Mouse (Mus musculus) liver, adult 2 months (tissue): ENCODE results near the gene Saxo1. TPM values are rescaled to one million over a fixed set of nuclear protein-coding genes. Genes with fewer than 3 reads are reported as not detected.

Source experiments
- DNase-seq: peaks from one replicate; pipeline ENCODE4 v3.0.0-alpha.2; 2011; ENCODE audit warnings: low read depth, low spot score; ENCODE audit errors: extremely low read depth
- H3K27ac ChIP-seq: fragments of 200-500 bp; replicated peaks from 2 replicates; pipeline ENCODE4 v1.5.1; 2012; ENCODE audit warnings: low read depth, mild to moderate bottlenecking, control low read depth, inconsistent platforms, low read length; ENCODE audit not compliant: insufficient read depth
- H3K27me3 ChIP-seq: fragments of 200-500 bp; 2 replicates; pipeline ENCODE4 v1.6.1; 2012; ENCODE audit warnings: mild to moderate bottlenecking, moderate library complexity, low read length, inconsistent platforms; ENCODE audit not compliant: control insufficient read depth, insufficient read depth
- H3K36me3 ChIP-seq: fragments of 200-500 bp; 2 replicates; pipeline ENCODE4 v1.6.1; 2012; ENCODE audit warnings: low read length, inconsistent platforms; ENCODE audit not compliant: control insufficient read depth, insufficient read depth
- H3K4me1 ChIP-seq: fragments of 200-500 bp; 2 replicates; pipeline ENCODE4 v1.6.1; 2011; ENCODE audit warnings: low read length; ENCODE audit not compliant: control insufficient read depth, insufficient read depth
- H3K4me3 ChIP-seq: fragments of 200-500 bp; 2 replicates; pipeline ENCODE4 v1.5.1; 2011; ENCODE audit warnings: low read depth, mild to moderate bottlenecking, control low read depth, low read length, moderate library complexity; ENCODE audit not compliant: insufficient read depth
- H3K79me2 ChIP-seq: fragments of 200-500 bp; 2 replicates; pipeline ENCODE4 v1.6.1; 2012; ENCODE audit warnings: inconsistent platforms, mild to moderate bottlenecking, low read length, moderate library complexity; ENCODE audit not compliant: control insufficient read depth, insufficient read depth
- H3K9ac ChIP-seq: fragments of 200-500 bp; 2 replicates; pipeline ENCODE4 v1.6.1; 2012; ENCODE audit warnings: low read depth, mild to moderate bottlenecking, control low read depth, inconsistent platforms, low read length
- CTCF ChIP-seq: fragments of 200-500 bp; IDR thresholded peaks from 2 replicates; pipeline ENCODE4 v1.5.1; 2011; ENCODE audit warnings: low read depth, low read length, control low read depth
- POLR2A ChIP-seq: fragments of 200-500 bp; IDR thresholded peaks from 2 replicates; pipeline ENCODE4 v1.6.1; 2011; ENCODE audit warnings: low read length, control low read depth; ENCODE audit not compliant: insufficient read depth; ENCODE audit errors: extremely low read depth
- WGBS: fragments of 180-500 bp; shearing (Covaris S2); methylation state at CpG from one replicate; pipeline ENCODE4 v1.1.7; 2018; 5-methylcytosine and 5-hydroxymethylcytosine counted together
- polyA plus RNA-seq: library from polyadenylated mRNA; depleted of rRNA; stranded (reverse); fragments of >200 nt; gene quantifications from 2 replicates; pipeline ENCODE4 v1.2.3, GENCODE M21; 2012
- total RNA-seq: library from RNA; depleted of rRNA; stranded (reverse); fragments of >200 nt; gene quantifications from 2 replicates; pipeline ENCODE4 v1.2.3, GENCODE M21; 2014

Gene Saxo1
- total and polyA plus RNA-seq, 2 experiments, result not detected

DNA sequence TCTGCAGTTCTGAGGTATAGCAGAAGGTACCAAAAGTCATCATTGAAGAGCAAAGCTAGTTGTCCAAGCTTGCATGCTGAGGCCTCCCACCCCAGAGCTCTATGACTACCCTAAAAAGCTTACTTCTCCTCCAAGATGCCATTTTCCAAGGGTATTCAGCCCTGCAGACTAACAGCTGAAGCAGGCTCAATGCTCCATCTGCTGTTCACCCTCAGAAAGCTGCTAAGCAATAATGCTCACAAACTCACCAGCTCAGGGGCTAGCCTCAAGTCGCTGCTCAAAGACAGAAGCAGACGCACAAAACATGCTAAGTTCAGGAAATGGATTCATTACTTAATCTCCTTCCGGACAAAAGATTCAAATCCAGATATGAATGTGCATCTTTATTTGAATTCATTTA, 77.2 kb downstream of the Saxo1 start:
- Histone ChIP-seq H3K79me2 (no peaks in the 10 kb centered on the region), H3K9ac (no peak overlapping the region), H3K27ac (no peak overlapping the region), H3K4me3 (no peak overlapping the region), H3K4me1 (no peaks in the 10 kb centered on the region), H3K27me3 (no peaks in the 10 kb centered on the region), H3K36me3 (no peaks in the 10 kb centered on the region)
- TF ChIP-seq CTCF (no peak), POLR2A (no peak)
- WGBS, result 83% methylated on average over 3 of the region's 3 CpGs
- DNase-seq, result no peak

DNA sequence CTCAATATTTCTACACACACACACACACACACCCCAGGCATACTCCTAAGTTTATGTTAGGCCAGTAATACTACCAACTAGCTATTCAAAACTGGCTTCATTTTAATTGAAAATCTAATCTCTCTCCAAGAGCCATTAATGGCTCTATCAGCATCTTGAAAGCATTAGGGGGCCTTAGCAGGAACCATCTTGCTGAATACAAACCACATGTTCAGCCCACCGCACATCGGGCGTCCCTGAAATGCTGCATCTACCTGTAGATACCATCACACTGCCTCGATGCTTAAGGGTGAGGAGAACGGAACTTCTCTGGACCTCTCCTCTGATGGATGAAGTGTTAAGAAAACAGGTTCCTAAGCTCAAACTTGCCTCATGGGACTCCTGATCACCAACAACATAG, 93.3 kb downstream of the Saxo1 start:
- no peak overlapping the region for H3K9ac ChIP-seq
- no peak overlapping the region for H3K4me3 ChIP-seq
- H3K27me3 ChIP-seq, result no peaks in the 10 kb centered on the region
- 97% methylated on average over 5 of the region's 5 CpGs for WGBS
- no peak overlapping the region for H3K27ac ChIP-seq
- no peaks in the 10 kb centered on the region for H3K36me3 ChIP-seq
- TF ChIP-seq CTCF, result no peak
- no peak for TF ChIP-seq POLR2A
- H3K79me2 ChIP-seq, result no peaks in the 10 kb centered on the region
- DNase-seq, result no peak
- no peaks in the 10 kb centered on the region for H3K4me1 ChIP-seq

DNA sequence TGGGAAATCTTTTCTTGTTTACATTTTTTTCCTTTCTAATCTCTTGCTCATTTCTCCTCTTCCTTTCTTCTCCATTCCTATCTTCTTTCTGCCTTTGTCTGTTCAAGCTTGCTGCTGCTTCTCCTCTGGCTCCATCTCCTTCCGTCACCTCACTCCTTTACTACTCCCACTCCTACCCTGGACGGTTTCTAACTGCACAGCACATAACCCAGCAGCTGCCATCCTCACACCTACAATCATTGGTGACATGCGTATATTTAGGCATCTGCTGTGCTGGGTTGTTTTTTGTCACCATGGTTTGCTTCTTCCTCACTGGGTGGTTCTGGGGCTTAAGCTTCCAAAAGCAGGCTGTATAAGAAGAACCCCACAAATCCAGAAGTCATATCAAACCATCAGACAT, 107.7 kb downstream of the Saxo1 start:
- no peak for TF ChIP-seq CTCF
- no peak for TF ChIP-seq POLR2A
- Histone ChIP-seq H3K4me3 (no peak overlapping the region), H3K27ac (no peak overlapping the region), H3K4me1 (no peaks in the 10 kb centered on the region), H3K36me3 (no peaks in the 10 kb centered on the region), H3K9ac (no peak overlapping the region), H3K27me3 (no peaks in the 10 kb centered on the region), H3K79me2 (no peaks in the 10 kb centered on the region)
- no peak for DNase-seq
- 92% methylated on average over 3 of the region's 3 CpGs for WGBS

DNA sequence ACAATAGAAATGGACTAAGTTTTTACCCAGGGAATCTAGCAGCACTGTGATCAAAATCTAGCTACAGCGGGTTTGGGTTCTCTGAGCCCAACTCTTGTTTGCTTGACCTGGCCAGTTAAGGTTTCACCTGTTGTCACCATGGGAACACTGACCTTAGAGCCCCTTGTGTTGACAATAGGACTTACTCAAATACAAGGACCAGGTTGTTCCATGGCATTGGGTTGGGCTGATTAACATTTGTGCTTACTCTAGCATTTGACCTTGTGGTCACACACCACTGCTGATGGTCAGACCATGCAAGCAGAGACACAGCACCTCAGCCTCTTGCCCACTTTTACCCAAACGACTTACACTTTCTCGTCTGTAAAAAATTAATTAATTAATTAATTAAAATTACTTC, 121.8 kb downstream of the Saxo1 start:
- Histone ChIP-seq H3K27ac (no peak overlapping the region), H3K4me1 (peaks cover 11% of the 10 kb centered on the region), H3K36me3 (no peaks in the 10 kb centered on the region), H3K79me2 (no peaks in the 10 kb centered on the region), H3K27me3 (no peaks in the 10 kb centered on the region), H3K4me3 (no peak overlapping the region), H3K9ac (no peak overlapping the region)
- DNase-seq, result peak; percentile 100
- WGBS, result 20% methylated on average over 3 of the region's 3 CpGs
- no peak for TF ChIP-seq POLR2A
- no peak for TF ChIP-seq CTCF

DNA sequence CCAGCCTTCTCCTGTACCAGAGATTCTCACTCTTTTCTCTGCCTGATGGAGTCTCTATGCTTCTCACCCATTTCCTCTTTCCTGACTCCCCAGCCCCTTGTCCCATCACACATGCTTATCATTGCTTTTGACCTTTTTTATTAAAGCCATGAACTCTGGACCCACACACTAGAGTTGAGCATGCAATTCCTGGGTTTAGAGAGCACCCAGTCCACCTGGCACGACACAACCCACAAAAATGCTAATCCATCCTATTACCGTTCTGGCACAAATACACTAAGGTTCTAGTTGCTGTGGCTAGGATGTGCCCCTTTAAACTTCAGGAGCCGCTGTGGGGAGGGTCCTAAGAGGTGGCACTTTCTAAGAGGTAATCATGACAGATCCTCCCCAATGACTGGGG, 122.5 kb downstream of the Saxo1 start:
- no peaks in the 10 kb centered on the region for H3K36me3 ChIP-seq
- TF ChIP-seq CTCF (no peak), POLR2A (no peak)
- H3K27me3 ChIP-seq, result no peaks in the 10 kb centered on the region
- 31% methylated on average over 3 of the region's 3 CpGs for WGBS
- no peak overlapping the region for H3K9ac ChIP-seq
- H3K27ac ChIP-seq, result peak overlapping the region; percentile 89
- no peaks in the 10 kb centered on the region for H3K79me2 ChIP-seq
- peaks cover 11% of the 10 kb centered on the region for H3K4me1 ChIP-seq
- H3K4me3 ChIP-seq, result no peak overlapping the region
- DNase-seq, result peak; percentile 96

DNA sequence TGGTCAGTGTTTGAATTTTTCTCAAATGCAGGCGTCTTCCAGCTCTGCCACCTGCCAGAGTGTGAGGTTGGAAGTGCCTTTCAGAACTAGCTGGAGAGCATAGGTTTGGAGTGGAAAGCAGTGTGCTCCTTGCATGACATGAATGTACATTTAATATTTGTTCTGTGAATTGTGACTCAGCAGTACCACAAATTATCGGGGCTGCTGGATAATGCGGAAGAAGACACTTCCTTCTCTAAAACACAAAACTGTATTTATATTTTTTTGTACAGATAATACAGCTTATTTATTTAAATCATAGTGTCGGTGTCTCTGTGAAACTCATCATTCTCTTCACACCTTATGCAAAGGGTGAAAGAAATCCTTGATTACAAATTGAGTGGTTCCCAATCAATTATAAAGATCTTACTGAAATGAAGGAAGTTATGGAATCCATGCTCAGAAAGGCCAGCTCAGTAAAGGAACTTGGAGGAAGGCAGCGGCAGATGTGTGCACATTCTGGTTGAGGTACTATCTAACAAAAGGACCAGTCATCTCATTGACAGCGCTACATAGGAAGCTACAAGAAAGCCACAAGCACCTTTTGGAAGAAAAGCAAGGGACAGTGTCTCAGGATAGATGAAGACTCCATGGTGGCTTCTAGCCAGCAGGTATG, 129.9 kb downstream of the Saxo1 start:
- WGBS, result 90% methylated on average over 6 of the region's 6 CpGs
- H3K27me3 ChIP-seq, result no peaks in the 10 kb centered on the region
- H3K79me2 ChIP-seq, result no peaks in the 10 kb centered on the region
- H3K36me3 ChIP-seq, result no peaks in the 10 kb centered on the region
- H3K9ac ChIP-seq, result no peak overlapping the region
- H3K4me3 ChIP-seq, result no peak overlapping the region
- H3K27ac ChIP-seq, result no peak overlapping the region
- DNase-seq, result no peak
- no peaks in the 10 kb centered on the region for H3K4me1 ChIP-seq
- TF ChIP-seq CTCF, result no peak
- no peak for TF ChIP-seq POLR2A
